Mouse (Mus musculus): ENCODE results near the gene Tm7sf2.
A peak's percentile ranks its signal among the peaks of the same experiment; 100 is the strongest.
"Not testable (repeated sequence)": the region's sequence is repeated elsewhere in the genome, so short reads cannot be mapped to it uniquely, and the experiment has no call there.

Tm7sf2 gene

DNA sequence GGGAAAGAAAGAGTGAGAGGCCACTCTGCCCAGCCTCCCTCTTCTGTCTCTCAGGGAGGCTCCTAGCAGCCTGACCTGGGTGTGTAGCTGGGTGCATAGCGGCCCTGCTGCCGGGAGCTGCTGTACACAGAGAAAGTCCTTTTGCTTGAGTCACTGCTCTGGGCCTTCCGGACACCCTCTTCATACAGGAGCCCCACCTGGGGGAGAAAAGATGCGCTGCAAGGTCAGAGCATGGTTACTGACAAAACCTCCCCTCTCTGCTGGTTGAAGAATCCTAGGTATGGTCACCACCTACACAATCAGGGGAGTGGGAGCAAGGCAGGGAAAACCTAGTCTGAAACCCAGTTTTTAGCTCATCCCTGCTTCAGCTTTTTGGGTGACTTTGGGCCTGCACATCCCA lies 778 bp upstream of the Tm7sf2 start:
- DNase-seq: no peak

DNA sequence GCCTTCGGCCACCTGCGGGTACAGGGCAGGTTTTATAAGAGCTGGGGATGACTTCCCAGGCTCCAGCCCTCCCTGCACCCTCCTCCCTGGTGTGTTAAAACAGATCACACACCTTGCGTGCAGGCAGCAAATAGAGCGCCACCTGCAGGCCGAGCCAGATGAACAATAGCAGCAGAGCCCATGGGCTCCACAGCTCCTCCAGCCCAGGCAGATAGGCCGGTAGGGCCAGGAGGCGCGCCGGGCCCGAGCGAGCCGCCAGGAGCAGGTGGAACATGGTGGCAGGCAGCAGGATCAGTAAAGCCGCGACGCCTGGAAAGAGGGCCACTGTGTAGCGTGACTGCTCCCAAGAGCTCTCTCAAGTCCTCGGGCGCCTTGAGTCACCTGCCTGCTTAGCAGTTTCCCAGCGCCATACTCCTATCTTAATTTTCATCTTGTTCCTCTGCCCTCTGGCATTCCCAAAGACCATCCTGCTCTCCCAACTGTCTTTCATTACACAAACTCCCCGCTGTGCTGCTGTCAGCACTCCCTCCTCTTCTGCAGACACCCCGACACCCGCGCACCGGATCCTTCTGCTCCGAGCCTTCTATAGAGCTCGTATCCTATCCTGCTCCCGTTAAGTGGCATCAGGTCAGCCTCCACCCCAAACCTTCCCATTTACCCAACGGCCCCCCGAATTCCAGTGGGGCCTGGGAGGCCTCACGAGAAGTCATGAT lies 1.0 kb downstream of the Tm7sf2 start:
- peak; percentile 80 for DNase-seq

DNA sequence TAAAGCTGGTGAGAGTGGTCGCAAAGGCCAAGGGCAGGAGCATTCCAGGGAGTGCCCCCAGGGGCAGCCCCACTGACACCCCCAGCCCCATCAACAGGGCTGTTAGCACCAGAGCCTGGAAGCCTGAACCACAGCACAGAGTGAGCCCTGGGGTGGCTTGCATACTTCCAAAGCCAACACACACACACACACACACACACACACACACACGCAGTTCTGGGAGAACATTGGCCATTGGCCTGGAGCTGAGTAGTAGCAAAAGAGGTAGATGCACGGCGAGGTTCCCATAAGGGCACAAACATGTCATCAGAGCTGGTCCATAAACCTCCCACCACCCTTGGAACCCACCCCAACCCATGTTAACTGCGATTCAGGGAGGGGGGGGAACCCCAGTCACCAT lies 1.6 kb downstream of the Tm7sf2 start:
- no peak for DNase-seq

DNA sequence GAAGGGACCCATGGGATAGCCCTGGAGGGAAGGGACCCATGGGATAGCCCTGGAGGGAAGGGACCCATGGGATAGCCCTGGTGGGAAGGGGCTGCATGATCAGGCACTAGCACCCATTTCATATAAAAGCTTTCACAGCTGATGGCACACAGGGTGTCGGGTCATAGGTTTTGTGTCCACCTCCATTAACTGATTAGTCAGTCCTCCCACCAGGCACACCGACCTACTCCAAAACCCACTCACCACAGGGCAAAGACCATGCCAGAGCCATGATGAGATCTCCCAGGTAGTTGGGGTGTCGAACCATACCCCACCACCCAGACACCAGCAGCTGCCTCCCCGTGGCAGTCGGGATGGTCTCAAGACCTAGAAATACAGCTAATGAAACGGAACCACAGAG lies 5.1 kb downstream of the Tm7sf2 start:
- DNase-seq: no peak

DNA sequence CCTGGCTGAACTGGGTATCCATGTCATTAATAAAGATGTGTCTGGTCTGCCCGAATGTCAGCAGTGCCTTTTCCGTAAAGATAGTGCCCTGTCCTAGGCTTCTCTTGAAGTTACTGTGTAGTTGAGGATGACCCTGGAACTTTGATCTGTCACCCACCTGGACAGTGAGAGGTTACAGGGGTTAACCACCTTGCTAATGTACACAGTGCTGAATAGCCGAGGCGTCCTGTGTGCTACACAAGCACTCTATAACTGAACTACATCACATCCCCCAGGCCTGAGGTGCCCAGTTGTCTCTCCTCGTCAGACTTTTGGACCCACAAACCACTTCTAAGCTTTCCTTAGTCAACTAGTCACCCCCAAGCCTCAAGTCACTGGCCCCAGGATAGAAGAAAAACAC lies 5.8 kb downstream of the Tm7sf2 start:
- DNase-seq: no peak

DNA sequence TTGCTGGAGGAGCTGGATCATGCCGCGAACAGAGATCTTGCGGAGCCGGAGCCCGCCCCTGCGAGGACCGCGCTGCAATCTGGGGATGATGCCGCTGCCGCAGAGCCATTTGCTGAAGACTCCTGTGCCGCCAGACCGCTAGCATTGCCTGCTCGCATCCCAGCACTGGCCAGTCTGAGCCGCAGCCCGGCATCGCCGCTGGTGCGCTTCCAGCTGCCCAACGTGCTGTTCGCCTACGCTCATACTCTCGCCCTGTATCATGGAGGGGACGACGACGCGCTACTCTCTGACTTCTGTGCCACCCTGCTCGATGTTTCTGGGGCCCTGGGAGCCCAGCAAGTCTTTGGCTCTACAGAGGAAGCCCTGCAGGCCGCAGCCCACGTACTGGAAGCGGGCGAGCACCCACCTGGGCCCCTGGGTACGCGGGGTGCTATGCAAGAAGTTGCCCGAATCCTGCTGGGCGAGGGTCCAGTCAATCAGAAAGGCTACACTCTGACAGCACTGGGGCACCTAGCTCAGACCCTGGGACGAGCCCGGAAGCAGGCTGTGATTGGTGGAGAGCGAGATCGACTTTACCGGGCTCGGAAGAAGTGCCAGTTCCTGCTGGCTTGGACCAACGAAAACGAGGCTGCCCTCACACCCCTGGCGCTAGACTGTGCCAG lies 6.4 kb downstream of the Tm7sf2 start:
- DNase-seq: peak; percentile 54

DNA sequence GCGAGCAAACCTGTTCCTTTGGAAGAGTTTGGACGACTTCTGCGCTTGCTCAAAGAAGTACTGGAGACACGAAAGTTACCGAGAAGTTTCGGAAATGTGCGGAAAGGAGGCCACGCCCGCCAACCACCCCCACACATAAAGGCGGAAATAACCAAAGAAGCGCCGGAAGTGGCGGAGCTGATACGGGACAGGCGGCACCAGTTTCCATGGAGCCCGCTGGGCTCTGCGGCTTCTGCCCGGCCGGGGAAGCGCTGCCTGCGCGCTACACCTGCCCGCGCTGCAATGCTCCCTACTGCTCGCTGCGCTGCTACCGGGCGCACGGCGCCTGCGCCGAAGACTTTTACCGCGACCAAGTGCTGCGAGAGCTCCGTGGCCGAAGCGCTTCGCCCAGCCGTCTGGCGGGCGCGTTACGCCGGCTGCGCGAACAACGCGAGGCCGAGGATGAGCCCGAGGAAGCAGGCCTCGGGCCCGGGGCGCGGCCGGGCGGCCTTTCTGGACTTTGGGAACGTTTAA lies 7.1 kb downstream of the Tm7sf2 start, which contains the start of gene Znhit2:
Gene Znhit2, plus strand, starts transcription at position 172 of the 513 bp plus-strand sequence.
- peak; percentile 92 for DNase-seq

DNA sequence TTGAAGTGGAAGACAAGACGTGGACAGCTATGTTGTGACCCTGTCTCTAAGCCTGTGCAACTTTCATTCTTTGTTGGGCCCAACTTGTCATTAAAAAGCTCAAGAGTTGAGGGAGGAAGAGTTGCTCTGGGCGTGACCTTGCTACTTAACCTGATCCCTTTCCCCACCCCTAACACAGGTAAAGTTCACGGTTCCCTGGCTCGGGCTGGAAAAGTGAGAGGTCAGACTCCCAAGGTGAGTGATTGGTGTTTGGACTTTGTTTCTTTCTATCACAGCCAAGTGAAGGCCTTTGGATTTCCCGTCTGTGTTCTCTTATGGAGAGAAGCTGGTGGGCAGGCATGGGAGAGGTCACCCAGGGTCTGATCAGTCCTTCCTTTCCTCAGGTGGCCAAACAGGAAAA lies 9.2 kb downstream of the Tm7sf2 start:
- no peak for DNase-seq

DNA sequence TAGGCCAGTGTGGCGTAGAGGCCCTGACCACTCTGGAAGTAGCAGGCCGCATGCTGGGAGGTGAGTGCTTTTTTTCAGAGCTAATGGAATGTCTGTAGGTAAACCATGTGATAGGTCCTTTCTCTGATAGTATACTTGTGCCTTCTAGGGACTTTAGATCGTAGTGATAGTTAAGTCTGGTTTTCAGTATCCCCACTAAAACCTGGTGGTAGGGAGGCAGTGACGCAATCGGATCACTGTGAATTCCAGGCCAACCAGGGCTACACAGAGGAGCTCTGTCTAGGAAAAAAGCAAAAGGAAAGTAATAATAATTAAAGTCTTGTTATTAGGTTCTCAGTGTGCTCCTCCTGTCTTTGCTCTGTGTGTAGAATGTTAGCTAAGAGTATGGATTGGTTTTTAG lies 9.7 kb downstream of the Tm7sf2 start:
- no peak for DNase-seq

DNA sequence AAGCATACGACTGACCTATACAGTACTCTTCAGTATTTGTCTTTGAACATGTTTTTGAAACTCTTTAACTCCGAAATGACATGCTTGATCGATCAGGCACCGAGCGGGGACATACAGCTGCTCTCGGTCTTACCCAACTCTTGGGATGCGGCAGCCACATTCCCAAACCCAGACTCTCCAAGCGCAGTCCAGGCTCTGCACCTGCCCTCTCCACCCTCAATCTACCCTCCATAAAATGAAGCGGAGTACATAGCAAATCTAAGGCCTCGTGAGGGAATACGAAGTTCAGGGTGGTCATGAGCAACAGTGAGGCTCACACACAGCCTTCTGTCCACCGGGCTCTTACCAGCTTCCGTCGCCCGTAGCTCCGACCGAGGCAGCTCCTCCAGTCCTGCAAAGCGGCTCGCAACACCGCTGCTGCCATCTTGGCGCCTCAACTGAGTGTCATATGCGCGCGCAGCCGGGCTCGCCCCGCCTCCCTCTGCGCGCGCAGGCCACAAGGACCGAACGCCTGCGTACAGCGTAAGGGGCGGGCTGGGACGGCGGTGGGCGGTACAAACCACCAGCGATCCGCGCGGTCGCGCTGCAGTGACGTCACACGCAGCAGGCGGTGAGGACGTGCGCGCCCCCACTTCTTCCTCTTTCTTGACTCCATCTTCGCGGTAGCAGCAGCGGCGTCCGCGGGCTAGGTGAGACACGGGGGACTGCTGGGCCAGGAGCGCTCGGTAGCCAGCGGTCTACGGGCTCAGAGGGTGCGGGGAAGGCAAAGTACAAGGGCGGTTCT lies 10.7 kb downstream of the Tm7sf2 start, which contains the start of the genes Mrpl49 and Fau:
Gene Mrpl49, minus strand, starts transcription at position 473 of the 784 bp plus-strand sequence.
Gene Fau, plus strand, starts transcription at position 532 of the 784 bp plus-strand sequence.
- peak; percentile 99 for DNase-seq

DNA sequence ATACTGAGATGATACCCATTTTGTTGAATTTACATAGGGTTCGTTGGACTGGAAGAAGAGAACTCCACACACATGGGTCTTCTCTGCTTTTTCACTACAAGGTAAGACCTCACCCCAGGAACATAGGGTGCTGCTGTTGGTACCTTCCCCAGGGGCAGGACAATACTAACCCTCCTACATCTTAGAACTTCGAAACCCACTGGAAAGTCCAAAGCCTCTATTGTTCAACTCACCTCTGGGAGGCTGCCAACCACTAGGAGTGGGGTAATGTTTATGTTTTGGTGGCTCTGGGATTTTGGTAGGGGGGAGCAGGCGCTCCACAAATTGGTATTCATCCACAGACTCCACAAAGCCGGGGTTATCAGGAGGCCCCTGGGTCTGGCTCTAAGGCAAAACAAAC lies 11.5 kb downstream of the Tm7sf2 start:
- DNase-seq: no peak

DNA sequence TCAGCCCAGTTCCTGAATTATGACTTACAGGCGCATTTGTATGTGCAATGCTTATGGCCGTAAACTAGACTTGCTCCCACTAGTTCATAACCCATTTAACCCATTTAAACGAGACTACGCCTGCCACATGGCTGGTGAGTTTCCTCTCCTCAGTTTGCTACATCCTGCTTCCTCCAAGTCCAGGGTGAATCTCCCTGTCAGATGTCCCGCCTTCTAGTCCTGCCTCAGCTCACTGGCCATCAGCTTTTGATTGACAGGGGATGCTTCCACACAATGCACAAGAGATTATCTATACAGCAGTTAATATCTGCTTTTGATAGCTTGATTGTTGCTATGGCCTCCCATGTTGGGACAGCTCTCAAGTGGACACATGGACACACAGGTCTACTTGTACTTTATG lies 13.9 kb downstream of the Tm7sf2 start:
- DNase-seq: no peak

DNA sequence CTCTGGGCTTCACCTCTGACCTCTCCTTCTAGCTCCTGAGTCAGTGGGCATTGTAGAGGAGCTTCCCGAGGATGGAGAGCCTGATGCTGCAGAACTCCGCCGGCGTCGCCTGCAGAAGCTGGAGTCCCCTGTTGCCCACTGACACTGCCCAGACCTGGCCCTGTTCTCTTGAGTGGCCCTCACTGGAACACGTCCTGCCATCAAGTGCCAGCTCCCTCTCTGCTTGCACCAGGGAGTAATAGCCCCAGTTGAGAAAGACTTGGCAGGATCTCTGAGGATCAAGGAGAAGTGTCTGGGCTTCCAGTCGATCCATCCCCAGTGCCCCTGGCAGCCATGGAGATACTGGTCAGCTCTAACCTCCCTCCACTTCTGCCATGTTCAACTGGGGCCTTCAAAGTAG lies 15.7 kb downstream of the Tm7sf2 start:
- DNase-seq: no peak

DNA sequence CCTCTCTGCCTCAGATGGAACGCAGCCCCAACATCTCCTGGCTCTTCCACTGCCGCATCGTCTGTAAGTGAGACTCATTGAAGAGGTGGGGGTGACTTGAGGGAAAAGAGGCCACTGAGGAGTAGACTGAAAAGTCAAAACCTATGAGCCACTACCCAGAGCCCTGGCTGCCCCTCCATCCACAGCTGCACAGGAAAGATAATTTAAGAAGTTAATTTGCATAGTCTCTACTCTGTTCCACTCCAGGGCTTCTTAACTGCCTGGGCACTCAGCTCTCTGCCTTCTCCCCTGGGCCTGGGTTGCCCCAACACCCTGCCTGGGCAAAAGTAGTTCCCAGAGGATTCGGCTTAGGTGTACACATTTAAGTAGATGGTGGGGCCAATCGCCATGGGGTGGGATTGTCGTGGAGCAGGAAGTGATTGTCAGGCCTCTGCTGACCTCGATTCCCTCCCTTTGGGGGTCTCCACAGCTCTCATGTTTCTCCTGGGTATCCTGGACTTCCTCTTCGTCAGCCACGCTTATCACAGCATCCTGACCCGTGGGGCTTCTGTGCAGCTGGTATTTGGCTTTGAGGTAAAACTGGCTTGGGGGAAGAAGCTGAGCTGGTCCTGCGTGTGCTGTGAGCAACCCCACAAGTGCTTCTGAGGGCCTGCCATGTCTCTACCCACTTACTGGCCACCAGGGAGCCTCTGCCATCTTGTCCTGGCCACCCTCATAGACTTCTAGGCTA lies 19.3 kb downstream of the Tm7sf2 start:
- no peak for DNase-seq

DNA sequence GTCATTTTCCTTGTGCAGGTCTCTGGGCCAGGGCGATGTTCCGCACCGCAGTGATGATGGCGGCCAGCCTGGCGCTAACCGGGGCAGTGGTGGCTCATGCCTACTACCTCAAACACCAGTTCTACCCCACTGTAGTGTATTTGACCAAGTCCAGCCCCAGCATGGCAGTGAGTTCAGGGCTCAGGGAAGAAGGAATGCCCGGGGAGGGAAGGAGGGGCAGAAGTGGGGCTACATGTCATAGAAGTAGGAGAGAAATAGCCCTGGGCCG lies 20.3 kb downstream of the Tm7sf2 start:
- no peak for DNase-seq

DNA sequence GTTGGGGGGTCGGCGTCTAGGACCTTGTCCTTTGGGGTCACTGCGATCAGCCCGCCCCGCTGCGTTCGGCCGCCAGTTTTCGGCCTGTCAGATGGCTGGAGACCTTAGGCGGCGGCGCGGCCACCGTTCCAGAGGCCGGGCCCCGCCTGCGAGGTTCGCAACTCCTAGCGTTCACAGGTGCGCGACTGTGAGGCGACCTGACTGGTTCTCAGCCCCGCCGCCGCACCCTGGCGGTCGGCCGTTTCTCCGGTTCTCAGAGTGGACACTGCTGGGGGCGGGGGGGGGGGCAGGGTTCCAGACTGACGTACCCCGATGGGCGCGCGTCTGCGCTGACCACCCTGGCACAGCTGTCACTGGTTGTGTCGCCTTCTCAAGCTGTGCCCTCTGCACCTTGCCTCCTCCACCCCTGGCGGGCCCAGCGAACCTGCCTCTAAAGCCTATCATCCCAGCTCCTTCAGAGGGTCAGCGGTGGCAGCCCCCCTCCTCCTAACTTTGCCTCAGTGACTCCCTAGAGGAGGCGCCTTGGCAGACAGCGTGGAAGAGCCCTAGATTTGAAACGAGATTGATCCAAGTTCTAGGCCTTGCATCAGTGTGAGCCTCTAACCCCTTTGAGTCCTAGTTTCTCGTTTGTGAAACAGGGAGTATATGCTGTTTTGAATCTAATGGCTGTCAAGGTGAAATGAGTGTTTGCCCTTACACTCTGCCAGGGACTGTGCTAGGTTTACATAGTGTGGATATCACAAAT lies 20.8 kb downstream of the Tm7sf2 start:
- DNase-seq: no peak

DNA sequence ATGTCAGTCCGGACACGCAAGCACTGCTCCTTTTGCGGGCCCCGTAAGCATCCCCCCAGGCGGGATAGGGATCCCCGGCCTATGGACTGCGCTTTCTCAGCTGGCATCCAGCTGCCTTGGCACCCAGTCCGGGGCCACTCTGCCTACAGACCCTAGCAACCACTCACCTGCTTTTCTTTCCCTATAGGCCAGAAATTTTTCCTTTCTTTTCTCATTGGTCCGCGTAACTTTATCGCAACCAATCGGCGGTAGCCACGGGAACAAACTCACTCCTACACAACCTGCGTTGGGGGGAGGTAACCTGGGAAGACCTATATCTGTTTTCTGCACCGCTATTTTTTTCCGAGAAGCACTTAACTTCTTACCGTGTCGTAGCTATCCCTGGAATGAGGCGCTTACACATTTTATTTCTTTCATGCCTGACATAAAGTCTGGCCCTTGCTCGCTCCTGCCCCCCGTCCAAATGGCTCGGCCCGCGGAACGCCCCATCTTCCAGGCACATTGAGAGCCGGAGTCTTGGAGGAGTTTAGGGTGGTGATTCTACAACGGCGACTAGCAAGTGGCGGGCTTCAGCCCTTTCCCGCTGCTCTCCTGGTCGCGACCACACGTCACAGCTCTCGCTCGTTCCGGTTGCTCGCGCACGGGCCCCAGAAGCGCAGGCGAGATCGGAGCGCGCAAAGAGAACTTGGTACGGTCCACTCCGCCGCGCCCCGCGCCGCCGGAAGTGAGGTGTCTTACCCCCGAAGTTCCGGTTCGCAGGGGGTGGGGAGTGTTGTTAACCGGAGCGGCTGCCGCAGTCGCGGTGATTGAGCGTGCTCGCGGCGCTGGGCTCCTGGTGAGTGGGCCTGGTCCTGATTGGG lies 21.6 kb downstream of the Tm7sf2 start, which contains the start of gene Syvn1:
Gene Syvn1, plus strand, starts transcription at position 283 of the 860 bp plus-strand sequence.
- peak; percentile 90 for DNase-seq

DNA sequence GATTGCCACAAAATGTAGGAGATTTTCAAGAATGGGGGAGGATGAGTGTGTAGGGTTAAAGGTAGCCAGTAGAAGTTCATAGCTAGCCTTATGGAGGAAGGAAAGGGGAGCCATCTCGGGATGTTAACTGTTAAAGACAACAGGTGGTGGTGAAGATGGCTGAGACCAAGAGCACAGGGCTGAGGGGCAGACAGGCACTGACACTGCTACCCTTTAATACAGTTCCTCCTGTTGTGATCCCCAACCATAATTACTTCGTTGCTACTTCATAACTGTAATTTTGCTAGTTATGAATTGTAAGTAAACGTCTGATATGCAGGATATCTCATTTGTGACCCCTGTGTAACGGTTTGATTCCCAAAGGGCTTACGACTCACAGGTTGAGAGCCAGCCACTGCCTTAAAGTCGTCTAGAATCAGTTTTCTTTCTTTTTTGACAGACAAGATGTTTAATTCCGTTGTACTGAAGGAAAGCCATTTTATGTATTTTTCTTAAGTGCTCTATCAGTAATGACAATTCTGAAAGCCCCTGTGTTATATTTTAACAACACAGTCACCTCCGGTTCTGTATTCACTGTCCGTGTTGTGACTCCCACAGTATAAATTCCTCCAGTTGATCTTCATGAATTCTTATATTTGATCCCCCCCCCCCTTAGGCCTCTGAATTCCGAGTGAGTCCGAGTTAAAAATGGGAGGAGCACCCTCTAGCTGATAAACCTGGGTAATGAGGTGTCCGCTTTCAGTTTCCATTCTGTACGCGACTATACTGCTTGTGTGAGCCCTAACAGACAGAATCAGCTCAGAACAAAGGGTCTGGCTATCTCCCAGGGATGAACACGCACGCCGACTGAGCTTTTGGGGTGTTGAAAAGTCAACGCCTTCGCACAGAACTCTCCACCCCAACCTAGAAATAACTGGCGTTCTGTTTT lies 22.5 kb downstream of the Tm7sf2 start:
- DNase-seq: no peak

DNA sequence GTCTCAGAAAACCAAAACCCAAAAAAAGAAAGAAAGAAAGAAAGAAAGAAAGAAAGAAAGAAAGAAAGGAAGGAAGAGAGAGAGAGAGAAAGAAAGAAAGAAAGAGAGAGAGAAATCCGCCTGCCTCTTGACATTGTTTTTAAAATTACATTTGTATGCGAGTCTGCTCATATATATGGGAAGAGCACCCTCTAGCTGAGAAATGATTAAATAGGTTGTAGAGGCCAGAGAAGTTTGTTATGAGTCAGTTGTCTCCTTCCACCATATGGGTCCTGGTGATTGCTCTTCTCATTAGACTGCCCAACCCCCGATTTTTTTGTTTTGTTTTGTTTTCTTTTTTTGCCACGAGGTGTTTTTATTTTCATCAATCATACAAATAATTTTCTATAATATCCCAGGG lies 24.1 kb downstream of the Tm7sf2 start:
- not testable (repeated sequence) for DNase-seq

DNA sequence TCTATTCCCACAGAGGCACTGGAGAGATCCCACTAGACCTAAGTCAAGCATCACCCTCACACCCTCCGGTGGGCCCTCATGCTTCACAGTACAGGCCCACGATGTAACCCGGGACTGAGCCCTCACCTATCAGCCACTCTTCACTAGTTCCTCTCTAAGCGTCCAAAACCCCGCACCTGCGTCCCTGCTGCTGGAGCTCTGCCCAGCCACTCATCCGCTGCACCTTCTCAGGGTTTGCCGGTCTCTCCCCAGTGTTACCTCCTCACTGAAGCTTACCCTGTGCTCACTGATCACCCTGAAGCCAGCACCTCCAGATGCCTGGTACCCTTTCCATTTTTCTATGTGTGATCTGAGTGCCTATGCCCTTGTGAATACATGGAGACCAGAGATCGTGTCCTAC lies 25.9 kb downstream of the Tm7sf2 start:
- DNase-seq: no peak

Measured in right cerebral cortex, postnatal 25 days (tissue).